ENCODE assay signal across 10 mouse cellular contexts in genomic region chr19:47946821-47947465, GRCm38 (mm10). TPM values are rescaled to one million over a fixed set of nuclear protein-coding genes. Genes with fewer than 3 reads are reported as not detected.
DNase-seq lines count a peak whose midpoint lies in the region; ATAC-seq lines count a peak whose summit lies in the region.
"Had no signal": no experiment of that assay in that cellular context is flagged by ENCODE, and none has a peak within 500 bp of the region (broad histone marks: within the 10 kb centered on the region; RNA-seq: fewer than 3 reads in every experiment).

No protein-coding gene starts in this region.

- ATAC-seq in kidney, embryonic 14.5 days (ENCODE audit: low FRiP score, low TSS enrichment): no peak
- ATAC-seq in hindbrain, embryonic 12.5 days (ENCODE audit: low FRiP score): peak; percentile 67
- 0 out of 2 replicates have a peak, but pooled peaks have one; percentile 37 for ATAC-seq in midbrain, embryonic 15.5 days (replicated peaks)
- no peak for ATAC-seq in megakaryocyte progenitor cell, adult 5-6 weeks (replicated peaks; ENCODE audit: poor library complexity)

- H3K4me2 ChIP-seq in kidney, embryonic 14.5 days (replicated peaks; ENCODE audit: low read depth, low read length): peak overlapping the region; percentile 13
- peak overlapping the region; percentile 23 for H3K4me2 ChIP-seq in hindbrain, embryonic 12.5 days (replicated peaks)
- H3K4me2 ChIP-seq in midbrain, embryonic 15.5 days: peak overlapping the region; percentile 37
- H3K4me2 ChIP-seq: liver, embryonic 15.5 days had no signal

- no peak overlapping the region for H3K9ac ChIP-seq in kidney, embryonic 14.5 days (ENCODE audit: low read depth, low read length)
- no peak overlapping the region for H3K9ac ChIP-seq in hindbrain, embryonic 12.5 days
- H3K9ac ChIP-seq in midbrain, embryonic 15.5 days: no peak overlapping the region
- H3K9ac ChIP-seq: liver, embryonic 15.5 days had no signal

- 49% methylated on average over 23 of the region's 23 CpGs for WGBS in kidney, embryonic 14.5 days
- 45% methylated on average over 23 of the region's 23 CpGs for WGBS in hindbrain, embryonic 12.5 days
- 38% methylated on average over 23 of the region's 23 CpGs for WGBS in midbrain, embryonic 15.5 days

- DNase-seq in kidney, postnatal 36 days: no peak
- DNase-seq in embryo, embryonic 11 days: peak; percentile 47
- DNase-seq in thymus, postnatal 10 days (ENCODE audit: low spot score in 2 of 2): no peak
- DNase-seq in layer of hippocampus, postnatal 25 days (ENCODE audit: extremely low spot score in 1 of 2, low spot score in 1 of 2): no peak
- DNase-seq: kidney, adult 8-10 months had no signal

- H3K4me1 ChIP-seq in kidney, embryonic 14.5 days (ENCODE audit: control insufficient read depth, insufficient read depth, low read length): no peaks in the 10 kb centered on the region
- H3K4me1 ChIP-seq in hindbrain, embryonic 12.5 days: no peaks in the 10 kb centered on the region
- peaks cover 9% of the 10 kb centered on the region; the same call in 1 of the 2 replicates for H3K4me1 ChIP-seq in midbrain, embryonic 15.5 days
- H3K4me1 ChIP-seq: liver, embryonic 15.5 days had no signal

- no peaks in the 10 kb centered on the region for H3K36me3 ChIP-seq in kidney, embryonic 14.5 days (ENCODE audit: control insufficient read depth, insufficient read depth, low read length)
- H3K36me3 ChIP-seq in hindbrain, embryonic 12.5 days: no peaks in the 10 kb centered on the region
- H3K36me3 ChIP-seq in midbrain, embryonic 15.5 days (replicated peaks): no peaks in the 10 kb centered on the region
- H3K36me3 ChIP-seq: liver, embryonic 15.5 days had no signal

- no peak overlapping the region for H3K4me3 ChIP-seq in kidney, embryonic 14.5 days (ENCODE audit: low read length)
- H3K4me3 ChIP-seq in hindbrain, embryonic 12.5 days: no peak overlapping the region
- H3K4me3 ChIP-seq in midbrain, embryonic 15.5 days: no peak overlapping the region
- H3K4me3 ChIP-seq: liver, embryonic 15.5 days had no signal

- no peaks in the 10 kb centered on the region for H3K9me3 ChIP-seq in kidney, embryonic 14.5 days (ENCODE audit: control insufficient read depth, low read length)
- H3K9me3 ChIP-seq in hindbrain, embryonic 12.5 days (replicated peaks): no peaks in the 10 kb centered on the region
- H3K9me3 ChIP-seq in midbrain, embryonic 15.5 days: no peaks in the 10 kb centered on the region
- H3K9me3 ChIP-seq: liver, embryonic 15.5 days had no signal

- H3K27me3 ChIP-seq in kidney, embryonic 14.5 days (ENCODE audit: control insufficient read depth, insufficient read depth, low read length): no peaks in the 10 kb centered on the region
- H3K27me3 ChIP-seq in hindbrain, embryonic 12.5 days: no peaks in the 10 kb centered on the region
- no peaks in the 10 kb centered on the region for H3K27me3 ChIP-seq in midbrain, embryonic 15.5 days (replicated peaks)
- H3K27me3 ChIP-seq: liver, embryonic 15.5 days had no signal

- H3K27ac ChIP-seq in kidney, embryonic 14.5 days (ENCODE audit: low read depth, low read length): no peak overlapping the region
- no peak overlapping the region for H3K27ac ChIP-seq in hindbrain, embryonic 12.5 days
- H3K27ac ChIP-seq in midbrain, embryonic 15.5 days: no peak overlapping the region
- H3K27ac ChIP-seq: liver, embryonic 15.5 days had no signal

RNA-seq across cellular contexts. Expression of gene Cfap58, which starts 9.5 kb away (rescaled TPM):
- 0.09 TPM in 1 of 2 replicates, not detected in the other for polyA plus RNA-seq in kidney, embryonic 14.5 days (2014; fragmentation: Nextera tagmentation; extraction: Ambion mirVana)
- polyA plus RNA-seq in hindbrain, embryonic 12.5 days (2016; fragmentation: Nextera tagmentation; extraction: Ambion mirVana): 0.30 and 0.72 TPM in 2 replicates
- 0.41 and 0.65 TPM in 2 replicates for polyA plus RNA-seq in midbrain, embryonic 15.5 days (2015; fragmentation: Nextera tagmentation; extraction: Ambion mirVana)
- not detected in 2 replicates for total RNA-seq in megakaryocyte progenitor cell, adult 5-6 weeks (2015)
- not detected in 2 replicates for total RNA-seq in megakaryocyte progenitor cell, adult 5-6 weeks (2017)
- under 1 TPM; 0.39 to 0.59 TPM for total RNA-seq in layer of hippocampus, postnatal 25 days (2021)
- polyA plus RNA-seq: liver, embryonic 15.5 days had no signal

RNA-seq across cellular contexts. Expression of gene Itprip, which starts 27.8 kb away (rescaled TPM):
- polyA plus RNA-seq in kidney, embryonic 14.5 days (2014; fragmentation: Nextera tagmentation; extraction: Ambion mirVana): 8.3 and 14.6 TPM in 2 replicates
- 16.1 and 16.6 TPM in 2 replicates for polyA plus RNA-seq in hindbrain, embryonic 12.5 days (2016; fragmentation: Nextera tagmentation; extraction: Ambion mirVana)
- 5.1 and 5.7 TPM in 2 replicates for polyA plus RNA-seq in midbrain, embryonic 15.5 days (2015; fragmentation: Nextera tagmentation; extraction: Ambion mirVana)
- 10.2 and 13.1 TPM in 2 replicates for total RNA-seq in megakaryocyte progenitor cell, adult 5-6 weeks (2015)
- 12.1 and 18.3 TPM in 2 replicates for total RNA-seq in megakaryocyte progenitor cell, adult 5-6 weeks (2017)
- 1 to 10 TPM; 1.0 to 1.2 TPM for total RNA-seq in layer of hippocampus, postnatal 25 days (2021)

RNA-seq across cellular contexts. Expression of gene Cfap43, which starts 27.9 kb away (rescaled TPM):
- polyA plus RNA-seq in kidney, embryonic 14.5 days (2014; fragmentation: Nextera tagmentation; extraction: Ambion mirVana): 0.03 and 0.14 TPM in 2 replicates
- polyA plus RNA-seq in hindbrain, embryonic 12.5 days (2016; fragmentation: Nextera tagmentation; extraction: Ambion mirVana): 1.7 and 3.2 TPM in 2 replicates
- polyA plus RNA-seq in midbrain, embryonic 15.5 days (2015; fragmentation: Nextera tagmentation; extraction: Ambion mirVana): 1.5 and 1.8 TPM in 2 replicates
- not detected in 2 replicates for total RNA-seq in megakaryocyte progenitor cell, adult 5-6 weeks (2015)
- total RNA-seq in megakaryocyte progenitor cell, adult 5-6 weeks (2017): not detected in 2 replicates
- 1 to 10 TPM in 1 of 2 experiments, under 1 TPM in 1; 0.74 to 1.3 TPM for total RNA-seq in layer of hippocampus, postnatal 25 days (2021)

Comparison
In these comparisons a context has a peak if more than half of its experiments do, and no peak if none do; other contexts are left out.
1. ATAC-seq: peak in hindbrain, embryonic 12.5 days (single experiment) and midbrain, embryonic 15.5 days (single experiment); none in kidney, embryonic 14.5 days (single experiment) and megakaryocyte progenitor cell, adult 5-6 weeks (single experiment).
2. Peak in every context shown above with its lines, with median percentiles within 50 percentile points of each other: H3K4me2 ChIP-seq.